Mouse (Mus musculus) intestine, postnatal 0 days (tissue): Measurements from ENCODE around the gene Scd1. TPM values are rescaled to one million over a fixed set of nuclear protein-coding genes. Genes with fewer than 3 reads are reported as not detected.

ENCODE experiments used
- ATAC-seq: fragments of 200-750 bp; cut with Nextera tagmentation; 2 replicates; pipeline ENCODE4 v1.8.0; 2017; ENCODE audit warnings: mild to moderate bottlenecking, moderate TSS enrichment, moderate library complexity
- H3K27ac ChIP-seq: fragments of 300-500 bp; sonication (generic); 2 replicates; pipeline ENCODE4 v1.5.1; 2014; ENCODE audit warnings: mild to moderate bottlenecking, low read depth, low read length, moderate library complexity
- H3K27me3 ChIP-seq: fragments of 300-500 bp; sonication (generic); replicated peaks from 2 replicates; pipeline ENCODE4 v1.6.1; 2014; ENCODE audit warnings: low read length, mixed read lengths; ENCODE audit not compliant: control insufficient read depth, insufficient read depth
- H3K36me3 ChIP-seq: fragments of 300-500 bp; sonication (generic); 2 replicates; pipeline ENCODE4 v1.6.1; 2014; ENCODE audit warnings: mild to moderate bottlenecking, moderate library complexity; ENCODE audit not compliant: control insufficient read depth, insufficient read depth
- H3K4me1 ChIP-seq: fragments of 300-500 bp; sonication (generic); replicated peaks from 2 replicates; pipeline ENCODE4 v1.6.1; 2014; ENCODE audit warnings: antibody characterized with exemption, low read length, mixed read lengths; ENCODE audit not compliant: control insufficient read depth, insufficient read depth
- H3K4me2 ChIP-seq: fragments of 300-500 bp; sonication (generic); replicated peaks from 2 replicates; pipeline ENCODE4 v1.6.1; 2014; ENCODE audit warnings: low read depth, mild to moderate bottlenecking, moderate library complexity
- H3K4me3 ChIP-seq: fragments of 300-500 bp; sonication (generic); 2 replicates; pipeline ENCODE4 v1.5.1; 2014; ENCODE audit warnings: low read depth, low read length
- H3K9ac ChIP-seq: fragments of 300-500 bp; sonication (generic); 2 replicates; pipeline ENCODE4 v1.6.1; 2014; ENCODE audit warnings: mild to moderate bottlenecking, low read depth, low read length
- H3K9me3 ChIP-seq: fragments of 300-500 bp; sonication (generic); 2 replicates; pipeline ENCODE4 v1.6.1; 2016; ENCODE audit warnings: mixed run types; ENCODE audit not compliant: control insufficient read depth
- CTCF ChIP-seq: sonication (generic); IDR thresholded peaks from 2 replicates; pipeline ENCODE4 v1.5.1; 2016; ENCODE audit warnings: low read depth, mild to moderate bottlenecking, control low read depth, antibody characterized with exemption, moderate library complexity
- WGBS: fragments of 180-500 bp; shearing (Covaris S2); extraction: QIAGEN DNeasy Blood & Tissue Kit; methylation state at CpG from one replicate; pipeline ENCODE4 v1.1.7; 2014; 5-methylcytosine and 5-hydroxymethylcytosine counted together
- polyA plus RNA-seq: library from polyadenylated mRNA; unstranded; fragments of >200 nt; fragmentation: Nextera tagmentation; extraction: Ambion mirVana; gene quantifications from 2 replicates; pipeline ENCODE4 v1.2.1, GENCODE M21; 2015

The Scd1 gene
- polyA plus RNA-seq, 1 experiment from 2014 or later: 1.5 TPM

DNA sequence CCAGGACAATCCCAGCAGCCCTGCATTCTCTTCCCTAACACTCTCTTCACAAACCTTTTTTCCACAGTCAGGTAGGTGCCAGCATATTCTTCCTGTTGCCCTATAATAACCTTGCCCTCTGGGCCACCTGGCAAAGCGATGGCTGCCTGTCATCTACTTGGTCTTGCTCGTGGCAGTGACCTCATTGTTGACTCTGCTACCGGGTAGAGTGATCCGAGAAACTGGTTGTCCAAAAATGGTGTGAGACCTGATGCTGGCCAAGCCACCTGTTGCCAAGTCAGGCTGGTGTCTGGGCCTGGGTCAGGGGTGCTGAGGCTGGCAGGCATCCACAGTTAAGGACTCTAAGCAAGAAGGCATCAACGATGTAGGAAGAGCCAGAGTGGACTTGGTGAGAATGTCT lies 10.4 kb upstream of the Scd1 start:
- H3K36me3 ChIP-seq: no peaks in the 10 kb centered on the region
- no peaks in the 10 kb centered on the region for H3K4me1 ChIP-seq
- no peak for ATAC-seq
- no peak overlapping the region for H3K27ac ChIP-seq
- H3K9ac ChIP-seq: no peak overlapping the region
- H3K9me3 ChIP-seq: no peaks in the 10 kb centered on the region
- no peak overlapping the region for H3K4me3 ChIP-seq
- WGBS: 79% methylated on average over 5 of the region's 5 CpGs
- H3K4me2 ChIP-seq: no peak overlapping the region
- H3K27me3 ChIP-seq: 0 out of 2 replicates have a peak, but pooled peaks cover 4% of the 10 kb centered on the region
- no peak for TF ChIP-seq CTCF

DNA sequence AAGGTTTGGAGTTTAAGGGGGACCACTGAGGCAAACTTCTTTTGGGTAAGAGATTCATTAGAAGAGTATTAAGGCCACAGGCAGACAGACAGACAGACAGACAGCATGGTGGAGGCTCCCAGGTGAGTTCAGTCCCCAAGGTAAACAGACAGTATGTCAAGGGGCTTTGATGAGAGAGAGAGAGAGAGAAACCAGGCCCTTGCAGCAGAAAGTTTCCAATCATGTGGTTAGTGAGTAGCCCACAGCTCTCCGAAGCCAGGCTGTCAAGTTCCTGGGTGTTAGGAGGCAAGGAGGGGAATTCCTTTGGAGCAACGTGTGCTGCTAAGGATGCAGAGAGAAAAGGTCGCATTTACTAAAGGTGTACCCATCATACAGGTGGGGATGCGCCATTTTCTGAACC lies 9.8 kb upstream of the Scd1 start:
- whole genome bisulfite sequencing: 67% methylated on average over 4 of the region's 4 CpGs

DNA sequence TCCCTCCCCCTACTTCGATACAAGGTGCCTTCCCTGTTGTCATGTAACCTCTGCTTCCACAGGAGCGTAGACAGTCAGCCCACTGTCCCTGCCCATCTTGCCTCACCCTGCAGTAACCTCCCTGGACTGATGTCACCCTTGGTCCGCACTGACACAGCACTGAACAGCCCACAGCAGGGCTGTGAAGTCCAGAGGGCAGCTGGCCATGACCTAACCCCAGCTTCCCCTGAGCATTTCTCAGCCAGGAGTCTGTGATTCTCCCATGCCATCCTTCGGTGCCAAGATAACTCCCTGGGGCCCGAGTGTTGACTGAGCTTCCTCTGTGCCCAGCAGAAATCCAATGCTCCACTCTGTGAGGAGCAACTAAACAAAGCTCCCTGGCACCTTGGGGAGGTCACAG lies 8.6 kb upstream of the Scd1 start:
- 63% methylated on average over 5 of the region's 5 CpGs for WGBS
- TF ChIP-seq CTCF: no peak
- H3K9me3 ChIP-seq: no peaks in the 10 kb centered on the region
- ATAC-seq: peak; percentile 47; the same call in 1 of the 2 replicates
- H3K4me2 ChIP-seq: no peak overlapping the region
- no peak overlapping the region for H3K9ac ChIP-seq
- no peaks in the 10 kb centered on the region for H3K36me3 ChIP-seq
- no peak overlapping the region for H3K27ac ChIP-seq
- no peaks in the 10 kb centered on the region for H3K4me1 ChIP-seq
- no peak overlapping the region for H3K4me3 ChIP-seq
- H3K27me3 ChIP-seq: 0 out of 2 replicates have a peak, but pooled peaks cover 4% of the 10 kb centered on the region

More for the DNA sequence above, 9.8 kb upstream of the Scd1 start:
- Histone ChIP-seq H3K4me3 (no peak overlapping the region), H3K9me3 (no peaks in the 10 kb centered on the region), H3K9ac (no peak overlapping the region), H3K27me3 (0 out of 2 replicates have a peak, but pooled peaks cover 4% of the 10 kb centered on the region), H3K4me1 (no peaks in the 10 kb centered on the region), H3K27ac (no peak overlapping the region), H3K36me3 (no peaks in the 10 kb centered on the region), H3K4me2 (no peak overlapping the region)
- no peak for TF ChIP-seq CTCF
- ATAC-seq: no peak

GRCm38 (mm10) chr19:44415464-44415863 lies 7.8 kb upstream of the Scd1 start:
- Histone ChIP-seq H3K9me3 (no peaks in the 10 kb centered on the region), H3K36me3 (no peaks in the 10 kb centered on the region), H3K4me2 (no peak overlapping the region), H3K4me1 (no peaks in the 10 kb centered on the region), H3K9ac (no peak overlapping the region), H3K27ac (no peak overlapping the region), H3K27me3 (0 out of 2 replicates have a peak, but pooled peaks cover 4% of the 10 kb centered on the region), H3K4me3 (no peak overlapping the region)
- no peak for TF ChIP-seq CTCF
- 81% methylated on average over 5 of the region's 5 CpGs for WGBS
- ATAC-seq: no peak

- TF ChIP-seq CTCF: no peak
- H3K4me3 ChIP-seq: no peak overlapping the region
- no peak overlapping the region for H3K9ac ChIP-seq
- ATAC-seq: no peak
- peaks cover 3% of the 10 kb centered on the region for H3K4me1 ChIP-seq
- H3K27ac ChIP-seq: no peak overlapping the region
- 0 out of 2 replicates have a peak, but pooled peaks cover 4% of the 10 kb centered on the region for H3K27me3 ChIP-seq
- H3K4me2 ChIP-seq: no peak overlapping the region
- H3K36me3 ChIP-seq: no peaks in the 10 kb centered on the region
- WGBS: 90% methylated on average over 20 of the region's 20 CpGs
- no peaks in the 10 kb centered on the region for H3K9me3 ChIP-seq
Measured at GRCm38 (mm10) chr19:44410269-44410992, 2.8 kb upstream of the Scd1 start.

DNA sequence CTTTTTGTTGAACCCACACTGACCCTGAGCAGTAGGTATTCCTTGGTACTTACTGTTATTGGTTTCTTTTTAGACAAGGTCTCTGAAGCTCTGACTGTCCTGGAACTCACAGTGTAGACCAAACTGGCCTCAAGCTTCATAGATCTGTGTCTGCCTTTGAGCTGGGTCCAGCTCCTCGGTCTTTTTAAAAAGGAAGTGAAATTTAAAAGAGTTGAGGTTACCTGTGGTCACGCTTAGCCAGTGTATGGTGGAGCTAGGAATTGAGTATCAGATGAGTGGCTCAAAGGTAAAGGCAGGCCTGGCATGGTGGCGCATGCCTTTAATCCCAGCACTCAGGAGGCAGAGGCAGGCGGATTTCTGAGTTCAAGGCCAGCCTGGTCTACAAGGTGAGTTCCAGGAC lies 916 bp upstream of the Scd1 start:
- Histone ChIP-seq H3K36me3 (no peaks in the 10 kb centered on the region), H3K27me3 (no peaks in the 10 kb centered on the region), H3K27ac (no peak overlapping the region), H3K4me2 (peak overlapping the region; percentile 79), H3K9ac (no peak overlapping the region), H3K4me3 (peak overlapping the region; percentile 42; the same call in 1 of the 2 replicates), H3K4me1 (peaks cover 3% of the 10 kb centered on the region), H3K9me3 (no peaks in the 10 kb centered on the region)
- 71% methylated on average over 4 of the region's 4 CpGs for WGBS
- ATAC-seq: no peak
- TF ChIP-seq CTCF: no peak
